Mouse (Mus musculus) lung, postnatal 4 days (tissue): ENCODE data around the gene Ahnak.
"Not testable (repeated sequence)": the region's sequence is repeated elsewhere in the genome, so short reads cannot be mapped to it uniquely, and the experiment has no call there.

ENCODE experiments used
- DNase-seq, 2 experiments: peaks; one replicate each; pipeline ENCODE4 v3.0.0; 2021

The Ahnak gene

GRCm38 (mm10) chr19:9070316-9070715, 81.2 kb downstream of the Ahnak start:
- no peak for DNase-seq

DNA sequence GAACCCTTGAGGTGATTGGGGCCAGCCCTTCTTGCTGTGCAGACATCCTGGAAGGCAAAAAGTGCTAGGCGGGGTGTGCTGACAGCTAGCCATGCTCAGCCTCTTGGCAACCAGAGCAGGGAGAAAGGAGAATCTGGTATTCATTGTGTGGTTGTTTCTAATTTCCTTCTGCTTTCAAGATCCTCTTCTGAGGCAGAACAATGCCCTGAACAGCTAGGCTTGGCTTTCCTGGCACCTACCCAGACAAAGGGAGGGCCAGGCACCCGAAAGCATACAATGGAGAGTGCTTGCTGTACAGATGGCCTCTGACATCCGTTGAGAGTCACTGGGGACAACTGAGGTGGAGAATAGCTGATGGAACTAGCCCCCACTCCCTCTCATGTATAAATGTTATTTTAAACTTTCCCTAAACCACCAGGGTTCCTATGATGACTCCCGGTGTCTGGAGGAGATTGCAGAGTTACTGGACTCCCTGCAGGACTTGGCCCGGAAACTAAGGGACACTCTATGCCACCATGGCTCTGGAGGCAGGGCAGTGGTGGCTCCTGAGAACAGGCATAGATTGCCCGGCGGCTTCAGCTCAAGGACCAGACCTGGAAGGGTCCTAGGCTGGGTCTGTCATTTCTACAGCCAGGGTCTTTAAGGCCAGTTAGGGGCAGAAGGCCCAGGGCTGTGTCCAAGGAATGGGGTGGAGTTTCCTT, 82.5 kb downstream of the Ahnak start:
- peak; percentile 84 to 89 for DNase-seq

- no peak for DNase-seq
These were observed 83.1 kb downstream of the Ahnak start for GRCm38 (mm10) chr19:9072157-9072530.

GRCm38 (mm10) chr19:9073776-9074411, 84.8 kb downstream of the Ahnak start:
- peak in 1 of 2 experiments; percentile 33 for DNase-seq

DNA sequence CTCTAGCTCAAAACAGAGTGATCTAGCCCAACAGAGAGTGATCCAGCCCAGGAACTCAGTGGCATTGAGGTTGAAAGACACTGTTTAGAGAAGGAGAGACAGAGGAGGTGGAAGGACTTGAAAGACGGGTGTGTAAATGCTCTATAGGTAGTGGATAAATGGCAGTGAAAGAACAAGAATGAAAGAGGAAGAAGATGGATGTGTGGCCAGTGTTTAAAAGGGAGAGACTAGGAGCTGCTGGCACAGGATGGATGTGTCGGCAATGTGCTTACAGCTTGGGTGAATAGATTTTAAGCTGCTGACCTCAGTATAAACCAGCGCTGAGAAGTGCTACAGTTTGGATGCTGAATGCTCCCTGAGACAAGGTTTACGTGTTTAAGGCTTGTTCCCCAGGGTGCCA, 85.3 kb downstream of the Ahnak start:
- no peak for DNase-seq

- DNase-seq, result no peak
These were observed 86.5 kb downstream of the Ahnak start for GRCm38 (mm10) chr19:9075558-9075957.

- no peak for DNase-seq
These were observed 87.0 kb downstream of the Ahnak start for GRCm38 (mm10) chr19:9076035-9076434.

DNA sequence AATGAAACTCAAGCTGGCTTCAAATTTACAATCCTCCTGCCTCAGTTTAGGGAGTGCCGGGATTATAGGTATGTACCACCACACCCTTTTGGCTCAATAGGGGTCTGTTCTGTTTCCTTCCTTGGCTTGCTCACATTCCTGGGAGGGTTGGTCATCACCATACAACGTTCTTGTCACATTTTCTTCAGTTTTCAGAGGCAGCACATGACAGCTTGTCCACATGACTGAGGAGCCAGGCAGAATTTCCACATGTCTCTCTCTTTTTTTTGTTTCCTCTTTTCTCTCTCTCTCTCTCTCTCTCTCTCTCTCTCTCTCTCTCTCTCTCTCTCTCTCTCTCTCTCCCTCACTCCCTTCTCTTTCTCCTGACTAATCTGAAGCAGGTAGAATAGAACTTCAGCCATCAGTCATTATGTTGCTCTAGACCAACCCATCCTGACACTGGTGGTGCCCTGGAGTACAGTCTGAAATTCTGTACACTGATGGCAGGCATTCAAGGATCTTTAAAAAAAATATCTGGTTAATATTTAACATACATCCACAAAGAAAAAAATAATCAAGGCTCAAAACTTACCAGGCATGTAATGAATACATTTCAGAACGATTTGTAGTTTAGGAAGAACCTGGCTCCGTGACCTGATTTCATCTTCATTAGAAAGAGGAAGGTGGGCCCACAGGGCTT, 88.0 kb downstream of the Ahnak start:
- no peak for DNase-seq

DNA sequence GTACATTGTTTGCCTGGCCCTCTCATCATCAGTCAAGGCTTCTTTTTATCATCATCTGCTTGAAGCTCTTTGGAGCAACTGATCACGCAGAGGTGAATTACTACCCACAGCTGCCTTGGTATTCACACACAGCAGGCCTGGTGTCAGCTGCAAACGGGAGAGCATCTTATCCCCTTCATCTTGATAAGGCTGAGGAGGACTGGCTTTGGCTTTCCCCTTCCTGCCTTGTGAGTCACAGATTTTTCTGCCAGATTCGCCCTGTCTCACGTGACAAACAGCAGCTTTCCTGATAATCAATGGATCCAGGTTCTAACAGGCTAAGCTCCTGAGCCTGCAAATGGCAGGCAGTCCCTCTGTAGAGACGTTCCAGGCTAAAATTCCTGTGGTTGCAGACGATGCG, 90.8 kb downstream of the Ahnak start:
- no peak for DNase-seq

- DNase-seq, result peak; percentile 53 to 77
These were observed 92.5 kb downstream of the Ahnak start for GRCm38 (mm10) chr19:9081311-9082190.

DNA sequence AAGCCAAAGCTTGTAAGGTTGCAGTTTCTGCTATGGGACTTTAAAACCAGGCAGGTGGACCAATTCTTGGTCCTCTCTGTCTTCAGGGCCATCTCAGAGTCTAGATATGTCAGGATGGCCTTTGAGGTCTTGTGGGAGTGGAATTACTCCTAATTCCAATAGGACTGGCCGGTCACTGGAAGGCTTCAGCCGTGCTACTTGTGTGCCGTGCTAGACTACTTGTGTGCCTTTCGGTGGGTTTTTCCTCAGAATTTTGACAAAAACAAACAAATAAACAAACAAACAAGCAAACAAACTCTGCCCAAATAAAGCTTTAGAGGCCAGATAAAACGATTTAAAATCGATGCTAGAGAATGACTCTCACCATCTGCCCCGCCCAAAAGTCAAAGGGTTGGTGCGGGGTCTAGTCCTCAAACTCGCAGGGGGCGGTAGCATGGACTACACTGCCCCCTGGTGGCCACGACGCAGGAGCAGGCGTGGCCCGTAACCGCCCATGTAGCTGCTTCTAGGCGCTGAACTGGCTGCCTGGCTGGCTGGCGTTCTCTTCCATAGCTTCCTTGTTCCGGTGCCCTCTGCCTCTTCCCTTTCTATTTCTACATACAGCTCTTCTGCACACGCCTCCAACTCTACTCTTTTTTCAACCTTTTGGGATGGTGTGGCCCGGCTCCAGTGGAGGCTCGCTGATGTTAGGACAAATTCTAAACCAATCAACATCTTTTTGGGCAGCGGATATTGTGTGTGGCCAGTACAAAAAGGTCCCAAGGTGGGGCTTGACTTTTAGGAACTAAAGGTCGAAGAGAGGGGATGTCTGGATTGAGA, 93.3 kb downstream of the Ahnak start:
- peak; percentile 91 to 92 for DNase-seq

DNA sequence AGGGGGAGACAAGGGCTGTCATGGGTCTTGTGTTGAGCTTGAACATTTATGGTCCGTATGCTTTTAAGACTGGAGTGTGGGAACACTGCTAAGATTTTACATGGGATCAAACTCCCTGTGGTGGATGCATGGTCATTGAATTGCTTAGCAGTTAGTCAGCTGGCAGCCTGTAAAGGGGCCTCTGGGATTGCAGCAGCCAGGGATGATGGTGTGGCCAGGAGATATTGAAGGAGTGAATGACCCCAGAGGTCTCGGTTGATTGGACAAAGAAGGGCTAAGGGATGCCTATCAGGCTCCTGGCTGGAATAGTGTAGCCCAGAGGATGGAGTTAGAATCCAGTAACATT, 93.9 kb downstream of the Ahnak start:
- DNase-seq, result peak in 1 of 2 experiments; percentile 23

DNA sequence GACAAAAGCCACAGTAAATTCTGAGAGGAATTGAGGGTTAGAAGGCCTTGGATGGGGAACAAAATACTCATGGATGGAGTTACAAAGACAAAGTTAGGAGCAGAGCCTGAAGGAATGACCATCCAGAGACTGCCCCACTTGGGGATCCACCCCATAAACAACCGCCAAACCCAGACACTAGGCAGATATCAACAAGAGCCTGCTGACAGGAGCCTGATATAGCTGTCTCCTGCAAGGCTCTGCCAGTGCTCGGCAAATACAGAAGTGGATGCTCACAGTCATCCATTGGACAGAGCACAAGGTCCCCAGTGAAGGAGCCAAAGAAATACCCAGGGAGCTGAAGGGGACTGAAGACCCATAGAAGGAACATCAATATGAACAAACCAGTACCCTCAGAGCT, 94.8 kb downstream of the Ahnak start:
- not testable (repeated sequence) for DNase-seq

DNA sequence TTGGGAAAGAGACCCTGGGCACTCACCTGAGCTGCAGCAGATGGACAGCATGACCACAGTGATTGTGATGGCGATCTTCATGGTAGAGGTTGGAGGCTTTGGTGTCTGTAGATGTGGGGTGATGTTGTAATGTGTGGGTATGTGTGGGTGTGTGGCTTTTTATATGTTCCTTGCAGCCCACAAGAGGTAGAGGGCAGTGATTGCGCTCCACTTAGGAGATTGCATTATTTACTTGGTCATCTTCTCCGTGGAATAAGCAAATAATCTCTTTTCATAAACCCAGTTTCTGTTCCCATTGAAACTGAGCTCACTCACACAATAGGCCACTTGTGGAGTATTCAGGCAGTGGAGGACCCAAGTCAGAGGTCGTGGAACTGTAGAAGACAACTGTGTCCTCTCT, 98.7 kb downstream of the Ahnak start, which contains the start of gene Scgb1a1:
TSS of gene Scgb1a1 (minus strand) at position 138 of the 400 bp plus-strand sequence.
- DNase-seq, result no peak

DNA sequence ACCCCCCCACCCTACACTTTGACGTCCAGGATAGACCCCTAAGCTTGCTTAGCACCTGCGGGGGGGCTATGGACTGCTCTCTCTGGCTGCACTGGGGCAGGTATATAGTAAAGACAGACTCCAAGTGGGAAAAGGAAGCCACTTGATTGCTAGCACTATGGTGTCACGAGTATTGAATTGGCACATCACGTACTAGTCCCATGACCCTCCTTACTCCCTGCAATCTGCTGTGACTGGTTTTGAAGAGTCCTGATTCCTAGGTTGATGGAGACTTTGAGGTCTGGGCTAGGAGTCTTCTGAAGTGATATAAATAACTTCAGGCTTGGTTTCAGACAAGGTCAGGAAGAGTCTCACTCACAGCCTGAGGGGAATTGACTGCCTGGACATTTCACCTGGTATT, 101.1 kb downstream of the Ahnak start:
- DNase-seq, result no peak

DNA sequence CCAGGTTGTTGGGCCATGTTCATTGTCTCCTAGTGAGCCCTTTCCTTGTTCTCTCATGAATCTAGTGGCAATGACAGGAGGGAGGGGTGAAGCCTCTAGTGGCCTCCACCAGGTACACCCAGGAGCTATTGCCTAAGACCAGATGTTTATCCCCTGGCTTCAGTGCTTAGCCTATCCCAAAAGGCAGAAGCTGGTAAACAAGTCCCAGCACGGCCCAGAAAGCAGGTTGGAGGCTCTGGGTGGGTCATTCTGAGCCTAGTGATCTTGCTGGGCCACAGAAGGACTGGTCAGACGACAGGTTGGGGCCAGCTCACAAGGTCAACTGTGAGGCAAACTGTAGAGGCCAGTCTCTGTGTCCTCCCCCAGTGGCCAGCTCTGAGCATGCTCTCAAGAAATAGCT, 101.6 kb downstream of the Ahnak start:
- DNase-seq, result no peak

DNA sequence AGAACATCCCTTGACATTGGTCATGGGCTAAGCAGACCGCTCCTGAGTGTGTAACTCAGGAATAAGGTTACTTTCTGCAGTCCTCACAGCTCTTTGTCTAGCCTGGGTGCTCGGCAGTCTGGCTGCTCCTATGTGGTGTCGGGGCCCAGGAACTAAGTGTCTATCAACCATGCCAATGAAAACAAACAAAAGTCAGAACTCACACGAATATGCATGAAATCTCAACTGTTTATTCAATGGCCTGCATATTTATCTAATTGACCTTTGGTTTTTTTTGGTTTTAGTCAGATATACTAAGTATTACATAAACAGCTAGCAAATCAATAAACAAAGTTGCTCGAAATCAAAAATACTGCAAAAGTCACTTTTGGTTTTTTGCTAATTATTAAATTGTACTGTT, 106.0 kb downstream of the Ahnak start:
- no peak for DNase-seq

- no peak for DNase-seq
These were observed 108.4 kb downstream of the Ahnak start for GRCm38 (mm10) chr19:9097441-9097840.

DNA sequence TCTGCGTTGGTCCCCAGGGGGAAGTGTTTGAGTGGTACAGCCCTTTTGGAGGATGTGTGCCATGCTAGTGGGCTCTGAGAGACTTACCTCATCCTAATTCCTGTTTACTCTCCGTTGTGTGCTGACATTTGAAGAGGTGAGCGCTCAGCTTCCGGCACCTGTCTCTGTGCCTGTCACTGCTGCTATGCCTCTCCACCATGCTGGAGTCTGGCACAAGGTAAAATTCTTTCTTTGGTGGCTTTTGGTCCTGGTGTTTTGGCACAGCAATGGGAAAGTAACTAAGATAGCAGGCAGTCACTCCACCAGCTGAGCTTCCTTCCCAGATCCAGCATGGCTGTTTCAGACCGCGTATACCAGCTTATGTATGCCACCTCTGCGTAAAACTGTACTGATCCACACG, 110.7 kb downstream of the Ahnak start:
- DNase-seq, result no peak

DNA sequence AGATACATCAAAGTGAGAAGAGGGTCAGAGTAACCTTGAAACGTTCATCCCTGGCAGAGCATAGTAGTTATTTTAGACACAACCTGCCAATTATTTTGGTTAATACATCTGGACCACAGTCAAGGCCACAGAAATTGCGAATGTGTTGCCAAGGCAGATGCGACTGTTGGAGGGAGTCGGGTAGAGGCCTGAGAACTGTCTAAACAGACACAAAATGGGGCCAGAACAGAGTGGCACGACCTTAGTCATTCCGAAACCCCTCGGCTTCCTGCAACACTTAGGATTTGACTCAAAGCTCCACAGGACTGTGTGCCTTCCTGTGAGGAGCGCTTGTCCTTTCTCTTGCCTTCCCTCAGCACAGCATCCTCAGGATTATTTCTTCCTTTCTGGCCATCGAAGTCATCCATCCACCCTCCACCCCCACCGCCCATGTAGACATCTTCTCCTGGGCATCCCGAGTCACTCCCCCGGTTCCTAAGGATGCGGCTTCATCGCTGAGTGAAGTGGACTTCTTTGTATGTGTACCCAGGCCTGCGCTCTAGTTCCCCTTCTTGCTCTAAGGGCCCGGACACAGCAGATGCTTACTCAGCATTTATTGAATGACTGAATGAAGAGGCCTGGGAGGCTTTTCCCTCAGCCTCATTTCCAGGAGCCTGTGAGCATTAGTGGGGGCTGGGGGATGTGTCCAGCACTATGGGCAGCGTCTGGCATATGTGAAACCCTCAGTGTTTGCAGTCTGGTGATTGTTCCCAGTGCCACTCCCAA, 111.4 kb downstream of the Ahnak start:
- DNase-seq, result no peak

DNA sequence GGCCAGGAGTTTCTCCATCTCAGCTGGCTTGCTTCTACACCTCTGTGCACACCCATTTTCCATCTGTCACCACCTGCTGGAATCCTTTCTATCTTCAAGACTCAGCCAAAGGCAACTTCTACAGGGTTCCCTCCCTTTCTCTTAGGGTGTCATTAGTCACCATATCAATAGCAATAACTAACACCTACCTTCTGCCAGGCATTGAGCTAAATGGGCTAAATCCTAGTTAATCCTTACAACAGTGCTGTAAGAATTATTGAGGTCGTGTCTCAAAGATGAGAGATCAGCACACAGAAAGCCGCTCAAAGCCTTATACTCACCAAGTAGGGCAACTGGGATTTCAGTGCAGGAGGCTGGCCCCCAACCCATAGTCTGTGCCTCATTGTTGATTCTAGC, 112.0 kb downstream of the Ahnak start:
- no peak for DNase-seq

GRCm38 (mm10) chr19:9103986-9104385, 114.9 kb downstream of the Ahnak start:
- no peak for DNase-seq
